Mouse (Mus musculus): ENCODE data around the gene Col8a1.

DNA sequence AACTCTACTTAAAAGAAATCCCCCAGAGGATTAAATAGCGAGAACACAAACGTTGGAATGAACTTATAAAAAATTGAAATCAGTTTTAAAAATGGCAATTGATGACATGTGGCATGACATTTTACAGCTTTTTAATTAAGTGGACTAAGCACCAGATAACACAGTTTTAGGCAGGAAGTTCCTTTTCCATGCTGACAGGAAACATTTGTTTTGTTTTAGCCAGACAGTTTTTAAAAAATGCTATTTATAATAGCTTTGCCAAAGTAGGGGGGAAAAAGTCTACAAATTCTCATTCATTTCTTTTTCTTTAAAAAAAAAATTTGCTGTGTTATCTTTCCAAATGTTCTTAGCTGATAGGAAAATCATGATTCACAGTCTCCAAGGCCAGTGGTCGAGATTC lies 29.6 kb downstream of the Col8a1 start:
- TF ChIP-seq CTCF (IDR thresholded peaks at IDR 0.05; ENCODE audit: control insufficient read depth, insufficient read depth, insufficient read length) (no peak), MAX (IDR thresholded peaks at IDR 0.05) (no peak), MYOD1 (IDR thresholded peaks at IDR 0.05; ENCODE audit: control insufficient read depth, insufficient read length, low read depth) (no peak), FOSL1 (IDR thresholded peaks at IDR 0.05; ENCODE audit: insufficient read depth, low read length, poor library complexity, severe bottlenecking) (no peak), CEBPB (IDR thresholded peaks at IDR 0.05; ENCODE audit: low read depth) (no peak), USF1 (IDR thresholded peaks at IDR 0.05; ENCODE audit: low read depth) (no peak)
